Mouse (Mus musculus) WW6 (cell line): Measurements from ENCODE around the gene Capn1.

Experiments
- DNase-seq: peaks from one replicate; pipeline ENCODE4 v3.0.0-alpha.2; 2013; ENCODE audit warnings: low read depth, low spot score

The Capn1 gene

GRCm38 (mm10) chr19:6040002-6040401 is 24.3 kb upstream of the Capn1 start:
- DNase-seq: no peak

- DNase-seq: no peak
Measured at GRCm38 (mm10) chr19:6038326-6038725, 22.6 kb upstream of the Capn1 start.

GRCm38 (mm10) chr19:6037695-6038094 is 22.0 kb upstream of the Capn1 start:
- DNase-seq: no peak

DNA sequence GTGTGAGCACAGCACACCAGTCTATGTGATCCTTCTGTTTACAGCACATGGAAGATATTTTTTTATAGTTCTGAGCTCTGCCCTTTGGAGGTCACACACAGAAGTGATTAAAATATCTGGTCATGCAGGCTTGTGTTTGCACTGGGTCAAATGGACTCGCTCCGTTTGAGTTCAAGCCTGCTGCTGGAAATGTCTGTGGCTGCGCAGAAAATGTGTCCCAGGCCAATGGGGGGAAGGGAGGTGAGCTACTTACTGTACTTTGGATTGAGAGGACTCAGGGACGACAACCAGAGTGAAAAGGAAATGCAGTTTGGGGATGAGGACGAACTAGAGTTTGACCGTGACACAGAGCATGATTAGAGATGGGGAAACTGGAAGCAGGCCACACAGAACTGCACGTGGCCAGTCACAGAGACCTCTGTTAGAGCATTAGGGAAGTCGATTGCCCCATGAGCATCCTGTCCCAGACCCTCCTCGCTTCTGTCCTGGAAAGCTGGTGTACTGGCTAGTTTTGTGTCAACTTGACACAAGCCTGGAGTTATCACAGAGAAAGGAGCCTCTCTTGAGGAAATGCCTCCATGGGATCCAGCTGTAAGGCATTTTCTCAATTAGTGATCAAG is 20.4 kb upstream of the Capn1 start:
- no peak for DNase-seq

DNA sequence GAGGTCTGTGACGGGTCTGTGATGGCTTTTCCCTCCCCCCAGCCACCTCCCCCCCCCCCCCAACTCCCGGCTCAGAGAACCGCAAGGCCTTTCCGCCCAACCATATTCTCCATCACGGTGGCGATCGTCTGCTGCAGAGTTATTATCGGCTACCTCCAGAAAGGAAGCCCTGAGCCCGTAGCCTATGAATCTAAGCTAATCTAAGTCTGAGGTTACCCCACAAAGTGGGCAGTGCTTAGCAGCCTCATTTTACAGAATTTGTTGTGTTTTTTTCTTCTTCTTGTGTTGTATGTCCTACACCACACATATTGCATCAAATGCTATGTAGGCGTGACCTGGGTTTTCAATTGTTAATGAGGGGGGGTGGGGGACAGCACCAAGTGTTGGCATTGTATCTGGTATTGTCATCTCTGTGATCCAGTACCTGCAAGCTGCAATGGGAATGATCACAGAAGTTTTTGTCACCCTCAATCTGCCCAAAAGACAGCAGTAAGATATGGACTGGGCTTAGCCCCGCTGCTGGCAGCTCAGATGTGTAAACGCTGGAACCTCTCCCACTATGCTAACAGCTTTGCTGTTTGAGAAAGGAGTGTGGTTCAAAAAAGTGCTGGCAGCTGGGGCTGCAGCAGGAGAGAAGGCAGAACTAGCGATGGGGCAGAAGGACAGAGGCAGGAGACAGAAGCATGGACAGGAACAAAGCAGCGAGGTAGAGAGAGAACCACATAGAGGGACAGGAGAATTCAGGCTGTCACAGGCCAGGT is 15.0 kb upstream of the Capn1 start:
- no peak for DNase-seq

DNA sequence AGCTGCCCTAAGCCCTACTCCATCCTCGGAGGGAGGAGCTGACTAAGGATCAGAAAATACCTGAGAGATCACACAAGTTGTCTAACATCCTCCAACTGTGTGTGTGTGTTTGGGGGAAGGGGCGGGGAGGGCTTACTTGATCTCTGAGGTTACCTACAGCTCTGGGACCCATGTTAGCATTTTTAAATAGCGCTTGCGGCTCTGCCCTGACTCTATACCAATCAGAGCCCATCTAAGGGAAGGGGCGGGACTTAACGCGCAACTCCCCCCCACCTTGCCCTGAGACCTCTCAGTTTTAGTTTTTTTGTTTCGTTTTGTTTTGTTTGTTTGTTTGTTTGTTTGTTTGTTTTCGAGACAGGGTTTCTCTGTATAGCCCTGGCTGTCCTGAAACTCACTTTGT is 13.7 kb upstream of the Capn1 start:
- no peak for DNase-seq

DNA sequence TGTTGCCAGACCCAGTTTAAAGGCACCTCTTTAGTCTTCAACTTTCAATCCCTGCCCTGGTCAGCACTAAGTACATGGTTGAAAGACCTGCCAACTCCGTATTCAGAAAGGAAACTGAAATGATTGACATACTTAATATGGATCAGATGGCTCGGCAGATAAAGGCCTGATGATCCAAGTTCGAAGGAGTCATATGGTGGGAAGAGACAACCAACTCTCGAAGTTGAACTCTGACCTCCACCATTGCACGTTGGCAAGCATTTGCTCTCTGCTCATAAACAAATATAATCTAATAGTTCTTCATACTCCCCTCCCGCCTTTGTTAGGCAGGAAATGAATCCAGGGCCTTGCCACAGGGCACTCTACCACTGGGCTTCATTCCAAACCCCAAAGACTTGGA is 13.3 kb upstream of the Capn1 start:
- DNase-seq: no peak

DNA sequence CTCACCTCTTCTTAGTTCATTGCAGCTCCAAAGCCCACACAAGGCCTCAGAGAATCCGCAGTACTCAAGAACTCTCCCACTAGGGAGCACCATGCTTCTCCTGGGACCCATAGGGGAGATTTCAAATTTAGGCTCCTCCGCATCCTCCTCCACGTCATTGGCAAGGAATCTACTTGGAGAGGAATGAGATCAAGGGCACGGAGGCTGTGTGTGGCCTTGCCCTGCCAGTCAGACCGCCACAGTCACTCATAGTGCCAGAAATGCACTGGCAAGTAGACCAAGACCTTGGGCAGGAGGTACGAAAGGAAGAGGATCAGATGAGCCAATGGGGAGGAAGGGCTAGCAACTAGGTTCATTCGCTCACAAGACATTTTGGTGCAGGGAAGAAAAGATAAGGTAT is 8.2 kb upstream of the Capn1 start:
- no peak for DNase-seq

GRCm38 (mm10) chr19:6023059-6023458 is 7.4 kb upstream of the Capn1 start:
- DNase-seq: no peak

GRCm38 (mm10) chr19:6020276-6020675 is 4.6 kb upstream of the Capn1 start:
- DNase-seq: no peak

DNA sequence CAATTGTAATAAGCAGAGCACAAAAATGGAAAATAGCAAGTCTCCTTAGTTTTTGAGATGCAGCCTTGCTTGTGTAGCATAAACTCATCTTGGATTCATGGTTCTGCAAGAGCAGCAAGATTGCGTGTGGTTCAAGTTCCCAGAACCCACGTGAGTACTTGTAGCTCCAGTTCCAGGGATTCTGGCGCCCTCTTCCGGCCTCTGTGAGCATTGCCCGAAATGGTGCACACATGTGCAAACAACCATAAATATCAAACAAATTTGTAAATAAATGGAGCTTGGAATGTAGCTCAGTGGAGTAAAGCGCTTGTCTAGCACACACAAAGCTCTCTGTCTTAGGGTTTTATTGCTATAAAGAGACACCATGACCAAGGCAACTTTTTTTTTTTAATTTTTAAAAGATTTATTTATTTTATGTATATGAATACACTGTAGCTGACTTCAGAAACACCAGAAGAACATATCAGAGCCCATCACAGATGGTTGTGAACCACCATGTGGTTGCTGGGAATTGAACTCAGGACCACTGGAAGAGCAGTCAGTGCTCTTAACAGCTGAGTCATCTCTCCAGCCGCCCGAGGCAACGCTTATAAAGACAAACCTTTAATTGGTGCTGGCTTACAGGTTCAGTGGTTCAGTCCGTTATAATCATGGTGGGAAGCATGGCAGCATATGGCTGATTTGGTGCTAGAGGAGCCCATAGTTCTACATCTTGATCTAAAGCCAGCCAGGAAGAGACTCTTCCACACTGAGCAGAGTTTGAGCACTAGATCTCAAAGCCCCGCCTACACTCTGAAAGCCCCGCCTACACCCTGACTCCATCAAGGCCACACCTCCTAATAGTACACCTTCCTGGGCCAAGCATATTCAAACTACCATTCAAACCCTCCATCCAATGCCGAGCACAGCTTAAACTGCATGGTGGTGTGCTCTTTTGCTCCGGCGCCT is 2.7 kb upstream of the Capn1 start:
- DNase-seq: no peak

DNA sequence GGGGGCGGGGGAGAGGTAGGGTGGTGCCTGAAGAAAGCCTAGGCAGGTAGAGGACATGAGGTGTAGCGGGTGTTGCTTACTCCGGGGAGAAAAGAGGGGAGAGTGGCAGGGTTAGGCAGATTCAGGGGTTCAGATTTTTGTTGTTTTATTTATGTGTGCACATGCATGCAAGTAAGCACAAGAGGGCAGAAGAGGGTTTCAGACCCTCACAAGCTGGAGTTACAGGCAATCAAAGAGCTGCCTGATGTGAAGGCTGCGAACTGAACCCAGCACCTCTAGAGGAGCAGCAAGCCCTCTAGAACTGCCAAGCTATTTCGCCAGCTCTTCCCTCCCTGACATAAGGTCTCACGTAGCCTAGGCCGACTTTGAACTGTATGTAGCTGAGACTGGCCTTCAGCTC is 835 bp upstream of the Capn1 start:
- no peak for DNase-seq

GRCm38 (mm10) chr19:6014991-6015510 is 646 bp downstream of the Capn1 start:
- DNase-seq: no peak

- no peak for DNase-seq
Measured at GRCm38 (mm10) chr19:6013691-6014090, 2.0 kb downstream of the Capn1 start.

DNA sequence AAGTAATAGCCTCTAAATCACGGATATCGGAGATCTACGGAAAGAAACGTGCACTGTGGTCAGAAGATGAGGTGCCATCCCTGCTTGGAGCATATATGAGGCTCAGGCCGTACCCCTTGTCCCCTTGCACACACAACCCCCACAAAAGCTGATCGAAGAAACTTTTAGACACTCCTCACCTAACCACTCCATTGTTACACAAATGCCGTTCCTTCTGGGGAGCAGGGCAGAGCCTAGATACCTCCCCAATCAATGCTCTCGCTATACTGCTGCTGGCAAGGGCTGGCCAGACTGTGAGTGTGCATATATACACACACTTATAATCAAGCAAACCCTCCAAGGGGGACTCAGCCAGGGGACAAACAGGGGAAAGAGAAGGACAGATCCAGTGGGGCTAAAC is 6.6 kb downstream of the Capn1 start:
- no peak for DNase-seq

DNA sequence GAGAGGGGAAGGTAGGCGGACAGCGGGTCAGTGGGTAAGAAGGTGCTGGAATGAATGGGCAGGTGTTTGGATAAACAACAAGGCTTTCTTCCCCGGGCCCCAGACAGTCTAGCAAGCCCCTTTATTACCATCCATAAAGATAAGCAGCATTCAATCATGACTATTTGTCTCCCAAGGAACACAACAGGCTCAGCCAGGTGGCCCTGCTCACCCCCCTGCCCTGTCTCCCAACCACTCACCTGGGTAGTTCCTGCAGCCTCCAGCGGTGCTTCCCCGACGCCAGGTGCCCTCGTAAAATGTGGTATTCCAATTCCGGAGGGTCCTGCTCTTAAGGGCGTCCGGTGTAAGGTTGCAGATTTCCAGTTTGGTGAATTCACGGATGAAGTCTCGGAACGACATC is 8.7 kb downstream of the Capn1 start:
- no peak for DNase-seq

DNA sequence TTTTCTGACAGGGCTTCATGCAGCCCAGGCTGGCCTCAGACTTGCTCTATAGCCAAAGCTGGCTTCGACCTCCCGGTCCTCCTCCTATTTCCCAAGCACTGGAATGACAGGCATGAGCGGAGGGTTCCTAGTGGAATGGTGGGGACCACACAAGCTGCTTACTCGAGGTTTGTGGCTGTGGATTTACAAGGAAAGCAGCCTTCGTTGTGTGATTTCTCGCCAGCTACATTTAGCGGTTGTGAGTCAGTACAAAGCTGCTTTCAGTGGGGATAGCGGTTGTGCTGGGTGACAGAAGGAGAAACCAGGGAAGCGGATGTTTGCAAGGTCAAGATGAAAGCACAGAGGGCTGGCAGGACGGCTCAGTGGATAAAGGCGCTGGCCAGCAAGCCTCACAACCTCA is 10.2 kb downstream of the Capn1 start:
- DNase-seq: no peak

DNA sequence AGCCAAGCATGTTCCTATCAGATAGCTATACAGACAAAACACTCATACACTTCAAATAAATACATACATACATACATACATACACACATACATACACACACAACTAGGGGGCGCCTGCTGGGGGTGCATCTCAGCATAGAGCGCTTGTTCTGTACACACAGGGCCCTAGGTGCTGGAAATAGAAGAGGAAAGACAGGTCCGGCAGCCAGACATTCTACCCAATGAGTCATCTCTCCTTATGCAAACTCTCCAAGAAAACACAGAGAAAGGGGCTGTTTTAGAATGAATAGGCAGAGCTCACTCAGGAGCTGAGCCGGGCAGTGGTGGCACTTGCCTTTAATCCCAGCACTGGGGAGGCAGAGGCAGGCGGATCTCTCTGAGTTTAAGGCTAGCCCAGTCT is 15.7 kb downstream of the Capn1 start:
- no peak for DNase-seq

DNA sequence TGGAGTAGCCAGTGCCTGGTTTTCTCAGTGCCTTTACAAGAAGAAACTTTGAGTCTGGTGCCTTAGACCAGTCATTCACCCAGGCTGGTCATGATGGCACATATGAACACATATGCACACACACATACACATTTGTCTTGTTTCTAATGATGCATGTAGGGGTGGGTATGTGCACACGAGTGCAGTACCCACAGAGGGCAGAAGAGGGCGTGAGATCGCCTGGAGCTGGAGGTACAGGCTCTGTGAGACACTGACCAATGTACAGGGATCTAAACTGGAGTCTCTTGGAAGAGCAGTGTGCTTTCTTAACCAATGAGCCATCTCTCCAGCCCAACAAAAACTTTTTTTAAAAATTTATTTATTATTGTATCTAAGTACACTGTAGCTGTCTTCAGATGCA is 17.5 kb downstream of the Capn1 start:
- no peak for DNase-seq

DNA sequence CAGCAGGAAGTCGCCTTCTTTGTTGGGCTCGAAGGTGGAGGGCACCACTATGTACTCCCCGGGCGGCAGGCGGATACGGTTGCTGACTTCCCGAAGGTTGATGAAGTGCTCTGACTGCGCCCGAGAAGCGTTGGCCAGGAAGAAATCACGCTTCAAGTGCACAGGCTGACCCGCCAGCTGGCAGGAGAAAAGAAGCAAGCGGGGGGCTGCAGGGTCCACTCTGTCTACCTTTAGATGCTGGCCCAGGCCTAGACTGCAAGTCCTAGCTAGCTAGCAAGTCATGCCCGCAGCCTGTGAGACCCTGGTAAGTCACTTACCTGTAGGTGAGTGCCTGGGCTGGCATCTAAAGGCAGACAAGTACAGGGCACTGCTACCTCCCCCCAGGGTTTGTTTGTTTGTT is 21.0 kb downstream of the Capn1 start:
- DNase-seq: no peak

GRCm38 (mm10) chr19:5992012-5992411 is 23.7 kb downstream of the Capn1 start:
- no peak for DNase-seq

DNA sequence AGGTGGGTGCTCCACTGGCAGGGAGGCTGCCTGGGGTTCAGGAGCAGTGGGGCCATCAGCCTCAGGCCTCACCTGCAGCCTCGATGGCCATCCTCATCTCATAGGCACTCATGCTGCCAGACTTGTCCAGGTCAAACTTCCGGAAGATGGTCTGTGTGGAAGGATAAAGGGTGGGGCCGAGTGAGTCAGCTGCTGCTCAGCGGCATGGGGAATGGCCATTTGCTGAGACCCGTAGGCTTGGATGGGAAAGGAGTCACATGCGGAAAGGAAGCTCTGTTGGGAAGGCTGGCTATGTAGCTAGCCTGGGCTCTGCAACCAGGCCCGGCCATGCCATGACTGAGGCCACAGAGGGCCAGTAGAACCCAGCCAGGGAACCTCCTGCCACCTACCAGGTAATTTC is 24.2 kb downstream of the Capn1 start:
- no peak for DNase-seq
